Mouse (Mus musculus) G1E-ER4 (cell line): ENCODE data around the gene 2810408A11Rik. TPM values are rescaled to one million over a fixed set of nuclear protein-coding genes. Genes with fewer than 3 reads are reported as not detected.

ENCODE experiments used
- GATA1 ChIP-seq: IDR thresholded peaks from one replicate; pipeline ENCODE4 v1.8.0; 2012; ENCODE audit warnings: low read length, inconsistent platforms
- polyA plus RNA-seq: library from polyadenylated mRNA; stranded (reverse); fragments of >175 nt; gene quantifications from 2 replicates; pipeline ENCODE4 v1.2.3, GENCODE M21; 2012

2810408A11Rik gene
- polyA plus RNA-seq, 1 experiment, result 1.0 TPM

GRCm38 (mm10) chr11:69902972-69903371 is 2.2 kb upstream of the 2810408A11Rik start:
- TF ChIP-seq GATA1, result no peak

GRCm38 (mm10) chr11:69901993-69902392 is 1.2 kb upstream of the 2810408A11Rik start:
- no peak for TF ChIP-seq GATA1

GRCm38 (mm10) chr11:69901406-69901846 is 639 bp upstream of the 2810408A11Rik start:
- TF ChIP-seq GATA1, result no peak

GRCm38 (mm10) chr11:69899870-69900269 is 917 bp downstream of the 2810408A11Rik start:
- TF ChIP-seq GATA1, result no peak

GRCm38 (mm10) chr11:69895291-69895690 is 5.5 kb downstream of the 2810408A11Rik start, which contains the start of gene Acap1:
Gene Acap1 (minus strand): TSS chr11:69895539.
- TF ChIP-seq GATA1, result no peak

GRCm38 (mm10) chr11:69894671-69895070 is 6.1 kb downstream of the 2810408A11Rik start:
- TF ChIP-seq GATA1, result no peak

GRCm38 (mm10) chr11:69891482-69891881 is 9.3 kb downstream of the 2810408A11Rik start:
- no peak for TF ChIP-seq GATA1

- TF ChIP-seq GATA1, result no peak
These were observed 13.7 kb downstream of the 2810408A11Rik start for GRCm38 (mm10) chr11:69886907-69887635.

GRCm38 (mm10) chr11:69884663-69885062 is 16.1 kb downstream of the 2810408A11Rik start:
- no peak for TF ChIP-seq GATA1

GRCm38 (mm10) chr11:69884240-69884639 is 16.5 kb downstream of the 2810408A11Rik start:
- TF ChIP-seq GATA1, result no peak

GRCm38 (mm10) chr11:69883527-69884151 is 17.1 kb downstream of the 2810408A11Rik start:
- no peak for TF ChIP-seq GATA1

- no peak for TF ChIP-seq GATA1
These were observed 17.7 kb downstream of the 2810408A11Rik start for GRCm38 (mm10) chr11:69883066-69883465.

- TF ChIP-seq GATA1, result no peak
These were observed 18.8 kb downstream of the 2810408A11Rik start for GRCm38 (mm10) chr11:69881787-69882670.

- no peak for TF ChIP-seq GATA1
These were observed 19.8 kb downstream of the 2810408A11Rik start, which contains the start of gene Kctd11 for GRCm38 (mm10) chr11:69880853-69881603. Gene Kctd11 (minus strand): TSS chr11:69881406.

GRCm38 (mm10) chr11:69880506-69880852 is 20.3 kb downstream of the 2810408A11Rik start:
- no peak for TF ChIP-seq GATA1
